Mouse (Mus musculus) left cerebral cortex, postnatal 10 days (tissue): ENCODE results near the gene Carmil1. TPM values are rescaled to one million over a fixed set of nuclear protein-coding genes. Genes with fewer than 3 reads are reported as not detected.

ENCODE experiments used
- DNase-seq, 2 experiments: peaks; one replicate each; pipeline ENCODE4 v3.0.0; 2021 to 2022; ENCODE audit warnings: low spot score in 2 of 2, mixed read lengths in 1 of 2; ENCODE audit errors: extremely low spot score in 1 of 2
- intact Hi-C: fragments of 180-260 bp; cut with DNase I; formaldehyde crosslinking; loops from one replicate; pipeline ENCODE4 v1.15.1; 2025
- total RNA-seq, 2 experiments: library from RNA; stranded (reverse); gene quantifications; 2 replicates each; pipeline ENCODE4 v1.2.3; 2021

Carmil1 gene
- total RNA-seq, 2 experiments from 2014 or later = 47.6 to 52.3 TPM

DNA sequence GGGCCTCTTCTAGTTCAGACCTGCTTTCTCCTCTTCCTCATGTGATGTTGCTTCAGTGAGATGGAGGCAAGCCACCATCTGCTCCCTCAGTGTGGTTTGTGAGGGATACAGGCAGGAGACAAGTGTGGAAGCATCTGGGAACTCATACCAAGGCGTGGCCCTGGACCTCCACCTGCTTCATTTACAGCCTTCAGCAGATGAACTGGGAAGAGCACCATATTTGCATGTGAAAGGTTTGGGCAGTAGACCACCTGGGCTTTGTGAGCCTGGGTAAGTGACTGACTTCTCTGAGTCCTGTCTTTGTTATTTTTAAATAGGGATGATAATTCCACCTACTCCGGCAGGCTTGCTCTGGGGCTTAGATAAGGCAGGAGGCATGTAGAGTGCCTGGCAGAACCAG is 278.8 kb downstream of the Carmil1 start:
- intact Hi-C loops = no loop called here

DNA sequence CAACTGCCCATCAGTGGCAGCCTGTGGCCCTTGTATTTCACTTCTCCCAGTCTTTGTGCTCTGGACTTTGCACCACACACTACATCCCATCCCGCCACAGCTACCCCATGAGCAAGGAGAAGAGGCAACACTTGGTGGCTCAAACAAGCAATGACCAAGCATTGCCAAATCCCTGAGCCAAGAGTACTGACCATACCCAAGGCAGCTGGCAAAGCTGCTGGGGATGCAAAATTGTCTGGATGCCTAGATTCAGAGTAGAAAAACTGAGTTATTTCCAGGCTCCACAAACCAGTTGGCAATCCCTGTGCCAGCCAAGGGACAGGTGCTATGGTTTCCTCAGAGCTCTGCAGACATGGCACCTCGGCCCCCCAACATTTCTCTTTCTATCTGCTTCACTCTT is 279.5 kb downstream of the Carmil1 start:
- intact Hi-C loops = no loop called here
- DNase-seq = no peak

More for the DNA sequence above, 278.8 kb downstream of the Carmil1 start:
- DNase-seq = no peak

- intact Hi-C loops = no loop called here
- DNase-seq = no peak
These were observed 281.8 kb downstream of the Carmil1 start for GRCm38 (mm10) chr13:23998826-23999225.

GRCm38 (mm10) chr13:23994756-23995155 is 285.8 kb downstream of the Carmil1 start:
- no peak for DNase-seq
- intact Hi-C loops = no loop called here

DNA sequence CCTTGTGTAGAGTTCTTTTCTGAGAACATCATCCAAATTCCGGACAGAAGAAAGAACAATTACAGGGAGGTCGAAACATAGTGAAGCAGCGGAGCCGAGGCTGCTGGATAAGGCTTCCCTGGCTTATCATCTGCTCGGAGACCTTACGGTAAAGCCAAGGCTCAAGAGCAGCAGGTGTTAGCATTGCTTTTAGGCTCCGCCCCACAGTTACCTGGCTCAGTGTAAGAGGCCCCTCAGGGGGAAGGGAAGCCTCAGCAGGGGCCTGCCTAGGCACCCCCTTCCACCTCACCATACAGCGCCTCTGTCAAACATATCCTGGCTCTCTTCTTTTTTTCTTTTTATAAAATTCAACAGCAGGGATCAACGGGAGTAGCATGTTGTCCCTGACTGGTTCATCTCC is 286.6 kb downstream of the Carmil1 start:
- intact Hi-C loops = no loop called here
- DNase-seq = no peak

DNA sequence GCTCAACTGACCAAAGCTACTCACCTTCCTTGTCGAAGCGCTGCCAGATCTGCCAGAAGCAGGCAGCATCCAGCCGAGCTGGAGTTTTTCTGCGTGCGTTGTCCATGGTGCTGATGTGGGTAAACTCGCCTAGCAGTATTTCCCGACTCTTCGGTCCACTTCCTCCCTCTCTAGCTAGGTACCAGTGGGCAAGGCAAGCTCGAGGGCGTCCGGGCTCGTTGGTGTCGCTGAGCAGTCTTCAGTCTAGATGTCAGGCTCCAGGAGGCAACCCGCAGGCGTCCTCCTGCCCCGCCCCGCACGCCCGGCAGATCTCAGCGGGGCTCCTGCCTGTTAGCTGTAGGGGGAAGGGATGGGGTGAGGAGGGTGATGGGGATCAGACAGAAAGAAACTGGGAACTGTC is 289.7 kb downstream of the Carmil1 start, which contains the start of gene Scgn:
Gene Scgn, minus strand, starts transcription at position 287 of the 400 bp plus-strand sequence.
- intact Hi-C loops = no loop called here
- DNase-seq = peak; percentile 16 to 58

DNA sequence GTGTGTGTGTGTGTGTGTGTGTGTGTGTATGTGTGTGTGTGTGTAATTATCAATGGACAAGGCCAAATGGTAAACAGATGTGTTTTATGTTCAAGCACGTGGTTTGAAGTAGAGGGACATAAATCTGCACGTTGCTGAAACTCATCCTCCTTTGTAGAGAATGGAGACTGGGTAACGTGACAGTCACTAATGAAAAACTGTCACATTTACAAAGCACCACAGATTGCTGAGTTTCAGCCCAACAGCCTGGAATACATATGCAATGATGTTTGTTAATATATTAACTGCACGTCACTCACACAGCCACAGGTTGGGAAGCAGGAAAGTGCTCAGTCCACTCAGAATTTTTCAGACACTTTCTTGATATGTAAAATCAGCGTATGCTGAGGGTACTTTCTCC is 290.1 kb downstream of the Carmil1 start:
- DNase-seq = no peak
- intact Hi-C loops = no loop called here

DNA sequence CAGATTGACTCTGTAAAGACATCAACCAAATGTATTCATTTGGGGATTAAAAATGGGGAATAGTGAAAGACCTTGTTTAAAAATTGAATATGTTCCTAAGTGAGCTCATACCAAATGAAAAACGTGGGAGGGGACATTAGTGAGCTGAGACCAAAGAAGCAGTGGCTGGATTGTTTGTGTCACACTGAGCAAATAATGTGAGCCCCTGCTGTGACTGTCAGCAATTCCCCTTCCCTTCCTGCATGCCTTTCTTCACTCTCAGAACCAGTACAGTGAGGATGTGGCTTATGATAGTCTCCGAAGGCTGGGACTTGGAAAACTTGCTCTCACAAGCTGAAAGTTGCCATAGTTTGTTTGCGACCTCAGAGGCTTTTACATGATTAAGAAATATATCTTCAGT is 295.5 kb downstream of the Carmil1 start:
- DNase-seq = no peak

GRCm38 (mm10) chr13:23972271-23972670 is 308.3 kb downstream of the Carmil1 start:
- DNase-seq = no peak
- intact Hi-C loops = no loop called here

More for the DNA sequence above, 295.5 kb downstream of the Carmil1 start:
- intact Hi-C loops = no loop called here

DNA sequence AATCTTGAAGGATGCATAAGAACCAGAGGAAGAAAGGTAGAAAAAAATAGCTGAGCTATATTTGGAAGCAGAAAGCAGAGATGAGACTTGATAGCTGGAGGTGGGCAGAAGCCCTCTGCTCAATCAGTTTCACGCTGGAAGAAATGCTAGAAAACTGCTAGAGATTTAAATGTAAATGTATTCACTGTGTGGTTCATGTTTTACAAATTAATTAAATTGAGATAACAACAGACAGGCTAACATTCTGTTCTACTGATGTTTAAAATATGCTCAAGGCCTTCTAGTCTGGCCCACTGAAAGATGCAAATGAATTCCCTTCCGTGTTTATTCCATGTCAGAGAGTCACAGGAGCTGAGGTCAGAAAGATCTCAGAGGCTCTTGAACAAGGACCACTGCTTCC is 308.7 kb downstream of the Carmil1 start:
- intact Hi-C loops = no loop called here
- DNase-seq = no peak

DNA sequence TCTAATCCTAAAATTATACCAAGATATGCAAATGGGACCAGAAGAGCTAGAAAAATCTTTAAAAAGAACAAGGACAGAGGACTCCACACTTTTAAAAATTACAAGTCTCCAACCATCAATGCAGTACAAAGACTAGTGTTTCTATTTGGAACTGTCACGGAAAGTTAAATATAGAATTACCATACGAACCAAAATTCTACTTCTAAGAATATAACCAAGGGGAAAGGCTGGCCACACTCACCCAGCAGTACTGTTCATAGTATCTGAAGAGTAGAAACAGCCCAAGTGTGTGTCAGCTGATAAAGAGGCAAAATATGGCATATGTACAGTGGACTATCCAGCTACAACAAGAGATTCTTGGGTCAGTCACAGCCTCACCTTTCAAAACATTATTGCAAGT is 315.7 kb downstream of the Carmil1 start:
- no peak for DNase-seq
- intact Hi-C loops = no loop called here

Other genes starting within 250 kb of the Carmil1 start
- under 1 TPM; 0.13 to 0.22 TPM for gene Cmah, start 46.6 kb upstream of the Carmil1 start, total RNA-seq